Mouse (Mus musculus) kidney, postnatal 10 days (tissue): ENCODE measurements at regions not wholly inside any gene's neighbourhood (a gene's known extent, or its start where the extent isn't known, plus 50 kb on each side); places are given as distances from the start of the nearest gene placed in this dataset.

Experiments used
- DNase-seq: peaks from one replicate; pipeline ENCODE4 v3.0.0; 2021; ENCODE audit warnings: mixed read lengths

- DNase-seq, result peak; percentile 23
Measured at GRCm38 (mm10) chr2:79087600-79088205, 167.5 kb upstream of the Itga4 start.

- no peak for DNase-seq
Measured at GRCm38 (mm10) chr2:79090273-79090672, 165.0 kb upstream of the Itga4 start.

- DNase-seq, result no peak
Measured at GRCm38 (mm10) chr2:79094298-79094697, 160.9 kb upstream of the Itga4 start.

- DNase-seq, result no peak
Measured at GRCm38 (mm10) chr2:79096532-79097251, 158.5 kb upstream of the Itga4 start.

GRCm38 (mm10) chr2:79099601-79100000, 155.6 kb upstream of the Itga4 start:
- DNase-seq, result no peak

GRCm38 (mm10) chr2:79111673-79112072, 143.6 kb upstream of the Itga4 start:
- DNase-seq, result no peak

GRCm38 (mm10) chr2:79112076-79112475, 143.2 kb upstream of the Itga4 start:
- DNase-seq, result no peak

- no peak for DNase-seq
Measured at GRCm38 (mm10) chr2:79120610-79121345, 134.4 kb upstream of the Itga4 start.

GRCm38 (mm10) chr2:79122530-79122929, 132.7 kb upstream of the Itga4 start:
- DNase-seq, result no peak

GRCm38 (mm10) chr2:79124272-79124976, 130.8 kb upstream of the Itga4 start:
- DNase-seq, result no peak

GRCm38 (mm10) chr2:79126170-79126879, 128.9 kb upstream of the Itga4 start:
- DNase-seq, result no peak

- DNase-seq, result no peak
Measured at GRCm38 (mm10) chr2:79126996-79127741, 128.1 kb upstream of the Itga4 start.

GRCm38 (mm10) chr2:79127822-79128221, 127.4 kb upstream of the Itga4 start:
- no peak for DNase-seq

GRCm38 (mm10) chr2:79130660-79131059, 124.6 kb upstream of the Itga4 start:
- no peak for DNase-seq

GRCm38 (mm10) chr2:79131235-79131634, 124.0 kb upstream of the Itga4 start:
- DNase-seq, result no peak

GRCm38 (mm10) chr2:79131743-79132517, 123.3 kb upstream of the Itga4 start:
- no peak for DNase-seq

GRCm38 (mm10) chr2:79132518-79132845, 122.7 kb upstream of the Itga4 start:
- no peak for DNase-seq

GRCm38 (mm10) chr2:79134281-79134680, 120.9 kb upstream of the Itga4 start:
- DNase-seq, result no peak

- DNase-seq, result no peak
Measured at GRCm38 (mm10) chr2:79135986-79136385, 119.2 kb upstream of the Itga4 start.

- no peak for DNase-seq
Measured at GRCm38 (mm10) chr2:79136619-79137458, 118.4 kb upstream of the Itga4 start.
